22 mouse cellular contexts compared by ENCODE assay signal in genomic region chr4:127200769-127201617, GRCm38 (mm10). TPM values are rescaled to one million over a fixed set of nuclear protein-coding genes. Genes with fewer than 3 reads are reported as not detected.
A peak's percentile ranks its signal among the peaks of the same experiment; 100 is the strongest.
DNase-seq lines count a peak whose midpoint lies in the region; ATAC-seq and TF ChIP-seq lines count a peak whose summit lies in the region.
"Had no signal": no experiment of that assay in that cellular context is flagged by ENCODE, and none has a peak within 500 bp of the region (broad histone marks: within the 10 kb centered on the region; RNA-seq: fewer than 3 reads in every experiment).

No protein-coding gene starts in this region.

- no peaks in the 10 kb centered on the region for H3K79me2 ChIP-seq in heart, adult 2 months (replicated peaks; ENCODE audit: control insufficient read depth, insufficient read depth, low read length)

- H3K4me2 ChIP-seq in heart, embryonic 16.5 days (ENCODE audit: low read depth, low read length): peak overlapping the region; percentile 24; the same call in 1 of the 2 replicates
- H3K4me2 ChIP-seq in hindbrain, postnatal 0 days (ENCODE audit: low read depth, low read length): no peak overlapping the region
- H3K4me2 ChIP-seq: embryonic facial prominence, embryonic 15.5 days; stomach, embryonic 15.5 days had no signal

- no peaks in the 10 kb centered on the region for H3K9me3 ChIP-seq in heart, embryonic 16.5 days (replicated peaks; ENCODE audit: control insufficient read depth, low read length)
- no peaks in the 10 kb centered on the region for H3K9me3 ChIP-seq in hindbrain, postnatal 0 days (ENCODE audit: low read length)
- H3K9me3 ChIP-seq: embryonic facial prominence, embryonic 15.5 days; hindbrain, embryonic 10.5 days; stomach, embryonic 15.5 days had no signal

- peak; percentile 60 for ATAC-seq in heart, embryonic 16.5 days (replicated peaks; ENCODE audit: extremely low read depth, insufficient read depth, low FRiP score)
- ATAC-seq in hindbrain, postnatal 0 days: no peak

- peaks cover 6% of the 10 kb centered on the region for H3K4me1 ChIP-seq in heart, adult 2 months (ENCODE audit: control insufficient read depth, insufficient read depth, low read length)
- H3K4me1 ChIP-seq in heart, embryonic 16.5 days (ENCODE audit: control insufficient read depth, insufficient read depth, low read length): peaks cover 10% of the 10 kb centered on the region
- H3K4me1 ChIP-seq in hindbrain, postnatal 0 days (ENCODE audit: insufficient read depth, low read length): no peaks in the 10 kb centered on the region
- H3K4me1 ChIP-seq: stomach, embryonic 15.5 days had no signal

- no peaks in the 10 kb centered on the region; the same call in 1 of the 2 replicates for H3K36me3 ChIP-seq in heart, adult 2 months (ENCODE audit: control insufficient read depth, insufficient read depth, low read length)
- H3K36me3 ChIP-seq in heart, embryonic 16.5 days (ENCODE audit: control insufficient read depth, insufficient read depth): no peaks in the 10 kb centered on the region
- H3K36me3 ChIP-seq in hindbrain, postnatal 0 days (ENCODE audit: insufficient read depth, low read length): no peaks in the 10 kb centered on the region
- H3K36me3 ChIP-seq: embryonic facial prominence, embryonic 15.5 days; hindbrain, embryonic 10.5 days; stomach, embryonic 15.5 days had no signal

- TF ChIP-seq CTCF in heart, adult 2 months (IDR thresholded peaks at IDR 0.05): no peak
- TF ChIP-seq CTCF in hindbrain, postnatal 0 days (IDR thresholded peaks at IDR 0.05; ENCODE audit: low read depth): no peak

- intact Hi-C loops in heart, adult 2 months (cut with DNase I): no loop called here

- no peak for TF ChIP-seq EP300 in heart, adult 2 months (IDR thresholded peaks at IDR 0.05; ENCODE audit: insufficient read depth, low read depth, low read length)

- H3K27ac ChIP-seq in heart, adult 2 months: no peak overlapping the region
- H3K27ac ChIP-seq in heart, embryonic 16.5 days (ENCODE audit: low read length): peak overlapping the region; percentile 43; the same call in 1 of the 2 replicates
- no peak overlapping the region for H3K27ac ChIP-seq in hindbrain, postnatal 0 days
- H3K27ac ChIP-seq: embryonic facial prominence, embryonic 15.5 days; liver, embryonic 14.5 days; stomach, embryonic 15.5 days had no signal

- no peak for TF ChIP-seq POLR2A in heart, adult 2 months (IDR thresholded peaks at IDR 0.05; ENCODE audit: insufficient read depth, low read depth, low read length)

- peak; percentile 6 for DNase-seq in heart, adult 8-10 months (ENCODE audit: low spot score)
- DNase-seq in heart, adult 2 months: no peak
- DNase-seq in A20 (ENCODE audit: low read depth, low spot score): peak; percentile 34
- peak; percentile 93 for DNase-seq in R1 (ENCODE audit: low read depth, low spot score)
- DNase-seq in kidney, adult 18-20 months: no peak
- no peak for DNase-seq in hindbrain, postnatal 0 days (ENCODE audit: low spot score)
- no peak for DNase-seq in frontal cortex, postnatal 14 days (ENCODE audit: low spot score in 2 of 2)
- DNase-seq: adrenal gland, postnatal 36 days; cerebellum, adult 8-10 months; gastrocnemius, postnatal 36 days; kidney, adult 8-10 months; kidney, postnatal 36 days; layer of hippocampus, postnatal 36 days; left cerebral cortex, postnatal 4 days; midbrain, embryonic 14.5 days had no signal

- H3K9ac ChIP-seq in heart, adult 2 months (ENCODE audit: low read depth, low read length): no peak overlapping the region
- no peak overlapping the region for H3K9ac ChIP-seq in heart, embryonic 16.5 days (ENCODE audit: low read length)
- no peak overlapping the region for H3K9ac ChIP-seq in hindbrain, postnatal 0 days (replicated peaks; ENCODE audit: low read length)
- H3K9ac ChIP-seq: embryonic facial prominence, embryonic 15.5 days; liver, embryonic 14.5 days; stomach, embryonic 15.5 days had no signal

- H3K27me3 ChIP-seq in heart, adult 2 months (ENCODE audit: control insufficient read depth, insufficient read depth, low read length): no peaks in the 10 kb centered on the region
- H3K27me3 ChIP-seq in heart, embryonic 16.5 days (ENCODE audit: control insufficient read depth, insufficient read depth, low read length): no peaks in the 10 kb centered on the region
- no peaks in the 10 kb centered on the region for H3K27me3 ChIP-seq in hindbrain, postnatal 0 days (ENCODE audit: insufficient read depth, low read length)
- H3K27me3 ChIP-seq: stomach, embryonic 15.5 days had no signal

- 39% methylated on average over 13 of the region's 13 CpGs for WGBS in heart, adult 2 months
- 54% methylated on average over 13 of the region's 13 CpGs for WGBS in heart, embryonic 16.5 days
- 67% methylated on average over 13 of the region's 13 CpGs for WGBS in hindbrain, postnatal 0 days

- H3K4me3 ChIP-seq in heart, adult 2 months: no peak overlapping the region
- no peak overlapping the region for H3K4me3 ChIP-seq in heart, embryonic 16.5 days (ENCODE audit: low read length)
- H3K4me3 ChIP-seq in hindbrain, postnatal 0 days (ENCODE audit: low read length): no peak overlapping the region
- H3K4me3 ChIP-seq: embryonic facial prominence, embryonic 15.5 days; hindbrain, embryonic 10.5 days; stomach, embryonic 15.5 days had no signal

RNA-seq across cellular contexts. Expression of gene Dlgap3, which starts 32.0 kb away (rescaled TPM):
- under 1 TPM; 0.06 to 0.98 (median 0.25) TPM for total RNA-seq in heart, adult 8-10 months (2022)
- under 1 TPM; 0.20 to 0.21 TPM for total RNA-seq in heart, adult 2 months (2021)
- polyA plus RNA-seq in heart, adult 2 months (2012; rRNA removed): 0.09 and 0.21 TPM in 2 replicates
- 0.39 and 0.45 TPM in 2 replicates for polyA plus RNA-seq in heart, embryonic 16.5 days (2015; fragmentation: Nextera tagmentation; extraction: Ambion mirVana)
- total RNA-seq in hindbrain, postnatal 0 days (2014; rRNA removed): 153 and 163 TPM in 2 replicates
- polyA plus RNA-seq in hindbrain, postnatal 0 days (2015; fragmentation: Nextera tagmentation; extraction: Ambion mirVana): 30.0 and 34.2 TPM in 2 replicates
- total RNA-seq: megakaryocyte progenitor cell, adult 5-6 weeks had no signal
- polyA plus RNA-seq: C2C12 had no signal

RNA-seq across cellular contexts. Expression of gene Smim12, which starts 42.6 kb away (rescaled TPM):
- total RNA-seq in heart, adult 8-10 months (2022): 10 to 100 TPM; 55.6 to 65.7 (median 60.7) TPM
- total RNA-seq in heart, adult 2 months (2021): 10 to 100 TPM; 50.3 to 51.6 TPM
- 43.3 and 47.7 TPM in 2 replicates for polyA plus RNA-seq in heart, adult 2 months (2012; rRNA removed)
- polyA plus RNA-seq in heart, embryonic 16.5 days (2015; fragmentation: Nextera tagmentation; extraction: Ambion mirVana): 67.2 and 69.3 TPM in 2 replicates
- total RNA-seq in hindbrain, postnatal 0 days (2014; rRNA removed): 40.8 and 47.2 TPM in 2 replicates
- 63.7 and 65.4 TPM in 2 replicates for polyA plus RNA-seq in hindbrain, postnatal 0 days (2015; fragmentation: Nextera tagmentation; extraction: Ambion mirVana)

Comparison
In these comparisons a context has a peak if more than half of its experiments do, and no peak if none do; other contexts are left out.
1. DNase-seq: peak in heart, adult 8-10 months (single experiment), A20 (single experiment) and R1 (single experiment); none in heart, adult 2 months (0 of 2), kidney, adult 18-20 months (single experiment), hindbrain, postnatal 0 days (single experiment) and frontal cortex, postnatal 14 days (0 of 2).
2. RNA of gene Dlgap3, which starts 32.0 kb away (total RNA-seq): 153 to 163 TPM in hindbrain, postnatal 0 days; 0.06 to 0.98 TPM in heart, adult 8-10 months and 0.20 to 0.21 TPM in heart, adult 2 months; every median in the first group is over 10 times any median in the second.